Mouse (Mus musculus) frontal cortex, postnatal 36 days (tissue): ENCODE measurements around the gene Rassf4.
A peak's percentile ranks its signal among the peaks of the same experiment; 100 is the strongest.

Experiments
- DNase-seq, 2 experiments: peaks; one replicate each; pipeline ENCODE4 v3.0.0; 2022; ENCODE audit warnings: low spot score in 2 of 2

Rassf4 gene

GRCm38 (mm10) chr6:116673471-116674282 lies at the start of gene Rassf4:
Rassf4 (minus strand) TSS chr6:116673952.
- peak; percentile 56 to 71 for DNase-seq

GRCm38 (mm10) chr6:116718920-116719319 lies 45.2 kb upstream of the Rassf4 start:
- no peak for DNase-seq

GRCm38 (mm10) chr6:116718361-116718760 lies 44.6 kb upstream of the Rassf4 start:
- DNase-seq: no peak

GRCm38 (mm10) chr6:116717851-116718250 lies 44.1 kb upstream of the Rassf4 start:
- DNase-seq: no peak

GRCm38 (mm10) chr6:116716666-116717065 lies 42.9 kb upstream of the Rassf4 start, which contains the start of gene Tmem72:
Tmem72 (minus strand) TSS chr6:116716913.
- no peak for DNase-seq

- no peak for DNase-seq
Measured at GRCm38 (mm10) chr6:116715166-116715565, 41.4 kb upstream of the Rassf4 start.

- DNase-seq: peak in 1 of 2 experiments; percentile 26
Measured at GRCm38 (mm10) chr6:116714576-116714975, 40.8 kb upstream of the Rassf4 start.

GRCm38 (mm10) chr6:116713966-116714365 lies 40.2 kb upstream of the Rassf4 start:
- DNase-seq: peak in 1 of 2 experiments; percentile 23

GRCm38 (mm10) chr6:116712503-116712902 lies 38.8 kb upstream of the Rassf4 start:
- DNase-seq: no peak

GRCm38 (mm10) chr6:116712062-116712461 lies 38.3 kb upstream of the Rassf4 start:
- no peak for DNase-seq

- no peak for DNase-seq
Measured at GRCm38 (mm10) chr6:116704320-116704719, 30.6 kb upstream of the Rassf4 start.

- no peak for DNase-seq
Measured at GRCm38 (mm10) chr6:116700821-116701220, 27.1 kb upstream of the Rassf4 start.

GRCm38 (mm10) chr6:116697896-116698425 lies 24.2 kb upstream of the Rassf4 start:
- DNase-seq: no peak

- no peak for DNase-seq
Measured at GRCm38 (mm10) chr6:116697413-116697812, 23.7 kb upstream of the Rassf4 start.

- no peak for DNase-seq
Measured at GRCm38 (mm10) chr6:116694346-116694745, 20.6 kb upstream of the Rassf4 start.

- no peak for DNase-seq
Measured at GRCm38 (mm10) chr6:116693639-116694038, 19.9 kb upstream of the Rassf4 start.

GRCm38 (mm10) chr6:116682317-116682716 lies 8.6 kb upstream of the Rassf4 start:
- DNase-seq: no peak

- no peak for DNase-seq
Measured at GRCm38 (mm10) chr6:116679563-116680288, 6.0 kb upstream of the Rassf4 start.

- DNase-seq: no peak
Measured at GRCm38 (mm10) chr6:116677321-116677720, 3.6 kb upstream of the Rassf4 start.

- no peak for DNase-seq
Measured at GRCm38 (mm10) chr6:116676355-116676913, 2.7 kb upstream of the Rassf4 start.

- no peak for DNase-seq
Measured at GRCm38 (mm10) chr6:116674283-116674886, 633 bp upstream of the Rassf4 start.

- no peak for DNase-seq
Measured at GRCm38 (mm10) chr6:116672349-116672748, 1.4 kb downstream of the Rassf4 start.
